Mouse (Mus musculus) heart, embryonic 14.5 days (tissue): Measurements from ENCODE around the gene Pabpc1l. TPM values are rescaled to one million over a fixed set of nuclear protein-coding genes. Genes with fewer than 3 reads are reported as not detected.

Experiments
- ATAC-seq: fragments of 200-750 bp; cut with Nextera tagmentation; 2 replicates; pipeline ENCODE4 v1.8.0; 2017; ENCODE audit warnings: low read depth, moderate TSS enrichment; ENCODE audit not compliant: insufficient number of reproducible peaks, insufficient read depth, low FRiP score
- H3K27ac ChIP-seq, 2 experiments: fragments of 200-500 bp in 1 of 2; fragments of 300-500 bp in 1 of 2; sonication (generic) in 1 of 2; replicated peaks in 1 of 2; 2 replicates each; pipeline ENCODE4 v1.5.1; 2012 to 2014; ENCODE audit warnings: low read depth in 2 of 2, low read length in 2 of 2, control low read depth in 1 of 2, mild to moderate bottlenecking in 1 of 2, mixed read lengths in 1 of 2; ENCODE audit not compliant: control insufficient read depth in 1 of 2, insufficient read depth in 1 of 2
- H3K27me3 ChIP-seq: fragments of 300-500 bp; sonication (generic); 2 replicates; pipeline ENCODE4 v1.6.1; 2014; ENCODE audit warnings: mild to moderate bottlenecking, low read length, control low read depth; ENCODE audit not compliant: control insufficient read depth, insufficient read depth
- H3K36me3 ChIP-seq: fragments of 300-500 bp; sonication (generic); 2 replicates; pipeline ENCODE4 v1.6.1; 2014; ENCODE audit warnings: mild to moderate bottlenecking, control low read depth, low read length, mixed read lengths; ENCODE audit not compliant: control insufficient read depth, insufficient read depth
- H3K4me1 ChIP-seq, 2 experiments: fragments of 200-500 bp in 1 of 2; fragments of 300-500 bp in 1 of 2; sonication (generic) in 1 of 2; 2 replicates each; pipeline ENCODE4 v1.6.1; 2012 to 2014; ENCODE audit warnings: low read length in 2 of 2, control low read depth in 1 of 2, mixed read lengths in 1 of 2; ENCODE audit not compliant: control insufficient read depth in 2 of 2, insufficient read depth in 2 of 2
- H3K4me2 ChIP-seq: fragments of 300-500 bp; sonication (generic); 2 replicates; pipeline ENCODE4 v1.6.1; 2014; ENCODE audit warnings: mild to moderate bottlenecking, low read length
- H3K4me3 ChIP-seq, 2 experiments: fragments of 200-500 bp in 1 of 2; fragments of 300-500 bp in 1 of 2; sonication (generic) in 1 of 2; 2 replicates each; pipeline ENCODE4 v1.5.1; 2012 to 2014; ENCODE audit warnings: low read length in 2 of 2, mild to moderate bottlenecking in 2 of 2, control low read depth in 1 of 2, low read depth in 1 of 2, moderate library complexity in 1 of 2; ENCODE audit not compliant: control insufficient read depth in 1 of 2, insufficient read depth in 1 of 2
- H3K9ac ChIP-seq: fragments of 300-500 bp; sonication (generic); 2 replicates; pipeline ENCODE4 v1.6.1; 2014; ENCODE audit warnings: mild to moderate bottlenecking, low read length
- H3K9me3 ChIP-seq: fragments of 300-500 bp; sonication (generic); 2 replicates; pipeline ENCODE4 v1.6.1; 2016; ENCODE audit warnings: low read length, control low read depth; ENCODE audit not compliant: control insufficient read depth
- WGBS: fragments of 180-500 bp; shearing (Covaris S2); extraction: QIAGEN DNeasy Blood & Tissue Kit; methylation state at CpG from one replicate; pipeline ENCODE4 v1.1.7; 2014; 5-methylcytosine and 5-hydroxymethylcytosine counted together
- polyA plus RNA-seq: library from polyadenylated mRNA; unstranded; fragments of >200 nt; fragmentation: Nextera tagmentation; extraction: Ambion mirVana; gene quantifications from 2 replicates; pipeline ENCODE4 v1.2.1, GENCODE M21; 2014

Pabpc1l gene
- polyA plus RNA-seq, 1 experiment from 2014 or later: 1.2 TPM

DNA sequence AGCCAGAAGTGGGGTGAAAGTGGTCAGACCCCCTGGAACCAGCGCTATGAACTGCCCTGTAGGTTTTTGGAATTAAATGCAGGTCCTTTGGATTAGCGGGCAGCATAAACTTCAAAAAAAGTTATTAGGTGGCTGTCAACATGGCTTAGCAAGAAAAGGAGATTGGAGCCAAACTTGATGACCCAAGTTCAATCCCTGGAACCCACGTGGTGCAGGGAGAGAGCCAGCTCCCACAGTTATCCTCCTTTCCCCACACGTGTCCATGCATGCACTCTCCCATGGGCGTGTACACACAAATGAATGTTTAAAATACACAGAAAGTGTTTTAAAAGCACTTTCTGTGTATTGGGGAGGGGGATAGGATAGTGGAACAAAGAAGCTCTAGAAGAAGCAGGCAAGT, 14.8 kb upstream of the Pabpc1l start:
- Histone ChIP-seq H3K4me1 (peaks cover 3 to 24% of the 10 kb centered on the region in 2 experiments), H3K9ac (no peak overlapping the region), H3K4me3 (no peak overlapping the region), H3K36me3 (peaks cover 43% of the 10 kb centered on the region), H3K4me2 (no peak overlapping the region), H3K27ac (no peak overlapping the region), H3K27me3 (no peaks in the 10 kb centered on the region), H3K9me3 (no peaks in the 10 kb centered on the region)
- no peak for ATAC-seq
- 84% methylated on average over 5 of the region's 5 CpGs for WGBS

DNA sequence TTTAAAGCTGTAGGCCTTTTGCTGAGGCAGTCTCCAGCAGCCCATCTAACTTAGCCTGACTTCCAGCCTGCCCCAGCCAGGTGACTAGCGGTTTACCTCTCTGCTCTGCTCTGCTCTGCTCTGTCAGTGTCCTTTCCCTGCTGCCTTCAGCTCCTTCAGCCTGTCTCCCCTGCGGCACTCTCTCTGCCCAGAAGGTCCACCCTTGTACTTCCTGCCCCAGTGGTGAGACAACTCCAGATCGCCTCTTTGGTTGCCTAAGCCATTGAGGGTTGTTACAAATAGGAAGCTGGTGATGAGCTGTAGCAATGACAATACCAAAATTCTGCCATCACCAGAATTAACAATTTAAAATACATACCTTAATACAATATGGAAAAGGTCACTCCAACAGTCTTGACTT, 14.3 kb upstream of the Pabpc1l start:
- Histone ChIP-seq H3K27ac (no peak overlapping the region), H3K9ac (no peak overlapping the region), H3K27me3 (no peaks in the 10 kb centered on the region), H3K4me3 (no peak overlapping the region), H3K36me3 (peaks cover 48% of the 10 kb centered on the region), H3K9me3 (no peaks in the 10 kb centered on the region), H3K4me1 (peaks cover 3 to 20% of the 10 kb centered on the region in 2 experiments), H3K4me2 (no peak overlapping the region)
- no peak for ATAC-seq
- WGBS: 82% methylated on average over 3 of the region's 3 CpGs

DNA sequence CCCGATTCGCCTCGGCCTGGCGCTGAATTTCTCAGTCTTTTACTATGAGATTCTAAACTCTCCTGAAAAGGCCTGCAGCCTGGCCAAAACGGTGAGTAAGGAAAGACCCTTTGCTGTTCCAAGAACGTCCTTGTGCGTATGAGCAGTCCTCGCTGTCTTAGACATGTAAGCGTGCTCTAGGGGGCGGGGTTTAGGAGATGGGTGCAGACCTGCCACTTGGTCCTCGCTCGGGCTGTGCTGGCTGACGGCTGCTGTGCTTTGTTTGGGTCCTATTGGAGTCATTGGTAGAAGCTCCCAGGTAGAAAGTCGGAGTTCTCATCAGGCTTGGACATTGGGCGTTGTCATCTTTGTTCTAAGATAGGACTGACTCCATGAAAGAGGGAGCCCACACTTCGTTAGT, 9.9 kb upstream of the Pabpc1l start:
- Histone ChIP-seq H3K9me3 (no peaks in the 10 kb centered on the region), H3K36me3 (peaks cover 88% of the 10 kb centered on the region), H3K4me3 (no peak overlapping the region), H3K4me1 (no peaks in the 10 kb centered on the region), H3K27me3 (no peaks in the 10 kb centered on the region), H3K4me2 (no peak overlapping the region), H3K9ac (no peak overlapping the region), H3K27ac (no peak overlapping the region)
- 90% methylated on average over 16 of the region's 16 CpGs for WGBS
- no peak for ATAC-seq

- 86% methylated on average over 3 of the region's 3 CpGs for WGBS
- peaks cover 61% of the 10 kb centered on the region for H3K36me3 ChIP-seq
- H3K27ac ChIP-seq: no peak overlapping the region
- H3K27me3 ChIP-seq: no peaks in the 10 kb centered on the region
- no peaks in the 10 kb centered on the region for H3K4me1 ChIP-seq
- no peaks in the 10 kb centered on the region for H3K9me3 ChIP-seq
- ATAC-seq: no peak
- H3K4me3 ChIP-seq: no peak overlapping the region
- H3K4me2 ChIP-seq: no peak overlapping the region
- no peak overlapping the region for H3K9ac ChIP-seq
Observed at GRCm38 (mm10) chr2:164018910-164019309, 6.3 kb upstream of the Pabpc1l start.

- Histone ChIP-seq H3K4me3 (no peak overlapping the region), H3K27ac (0 out of 4 replicates have a peak overlapping the region, but pooled peaks of 1 of the 2 experiments have one; percentile 5), H3K4me2 (no peak overlapping the region), H3K27me3 (no peaks in the 10 kb centered on the region), H3K9ac (no peak overlapping the region), H3K36me3 (peaks cover 50% of the 10 kb centered on the region), H3K9me3 (no peaks in the 10 kb centered on the region), H3K4me1 (no peaks in the 10 kb centered on the region)
- 70% methylated on average over 4 of the region's 4 CpGs for WGBS
- no peak for ATAC-seq
Observed at GRCm38 (mm10) chr2:164019943-164020342, 5.3 kb upstream of the Pabpc1l start.

DNA sequence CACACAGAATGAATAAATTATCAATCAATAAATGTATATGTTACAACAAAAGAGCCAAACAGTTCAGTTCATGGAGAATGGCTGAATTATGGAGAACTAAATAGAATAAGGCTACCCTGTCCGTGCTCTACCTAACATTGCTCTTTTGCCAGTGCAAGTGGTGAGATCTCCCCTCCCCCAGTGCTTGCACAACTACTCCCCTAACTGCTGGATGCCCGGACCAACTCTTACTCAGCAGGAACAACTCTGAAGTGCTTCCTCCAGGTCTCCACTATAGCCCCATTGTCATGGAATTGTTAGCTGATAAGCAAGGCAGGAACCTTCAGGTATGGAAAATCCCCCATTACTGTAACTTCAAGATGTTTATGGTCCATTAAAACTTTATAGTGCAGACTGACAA, 3.1 kb upstream of the Pabpc1l start:
- H3K9ac ChIP-seq: no peak overlapping the region
- no peaks in the 10 kb centered on the region for H3K27me3 ChIP-seq
- H3K4me2 ChIP-seq: no peak overlapping the region
- ATAC-seq: no peak
- H3K4me1 ChIP-seq: no peaks in the 10 kb centered on the region
- WGBS: 49% methylated on average over 2 of the region's 2 CpGs
- no peak overlapping the region for H3K4me3 ChIP-seq
- no peaks in the 10 kb centered on the region for H3K9me3 ChIP-seq
- peaks cover 29% of the 10 kb centered on the region for H3K36me3 ChIP-seq
- H3K27ac ChIP-seq: no peak overlapping the region

DNA sequence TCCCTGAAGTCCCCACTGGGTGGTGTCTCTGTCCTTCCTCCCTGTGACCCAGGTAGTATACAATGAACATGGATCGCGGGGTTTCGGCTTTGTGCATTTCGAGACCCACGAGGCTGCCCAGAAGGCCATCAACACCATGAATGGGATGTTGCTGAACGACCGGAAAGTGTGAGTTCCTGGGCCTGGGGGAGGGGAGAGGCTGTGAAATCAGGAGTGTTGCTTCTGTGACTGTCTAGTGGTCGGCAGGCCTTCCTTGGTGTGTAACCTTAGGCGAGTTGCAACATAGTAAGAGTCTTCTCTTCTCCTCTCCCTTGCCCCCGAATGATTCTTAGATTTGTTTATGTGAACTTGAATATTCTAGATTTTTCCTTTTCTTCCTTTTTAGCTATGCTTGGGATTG, 5.9 kb downstream of the Pabpc1l start:
- Histone ChIP-seq H3K36me3 (no peaks in the 10 kb centered on the region), H3K4me2 (no peak overlapping the region), H3K27ac (no peak overlapping the region), H3K4me1 (peaks cover 4 to 7% of the 10 kb centered on the region in 2 experiments; a peak in 3 of 4 replicates), H3K9me3 (peaks cover 4% of the 10 kb centered on the region; the same call in 1 of the 2 replicates), H3K9ac (no peak overlapping the region), H3K4me3 (no peak overlapping the region), H3K27me3 (no peaks in the 10 kb centered on the region)
- no peak for ATAC-seq
- WGBS: 67% methylated on average over 10 of the region's 10 CpGs

DNA sequence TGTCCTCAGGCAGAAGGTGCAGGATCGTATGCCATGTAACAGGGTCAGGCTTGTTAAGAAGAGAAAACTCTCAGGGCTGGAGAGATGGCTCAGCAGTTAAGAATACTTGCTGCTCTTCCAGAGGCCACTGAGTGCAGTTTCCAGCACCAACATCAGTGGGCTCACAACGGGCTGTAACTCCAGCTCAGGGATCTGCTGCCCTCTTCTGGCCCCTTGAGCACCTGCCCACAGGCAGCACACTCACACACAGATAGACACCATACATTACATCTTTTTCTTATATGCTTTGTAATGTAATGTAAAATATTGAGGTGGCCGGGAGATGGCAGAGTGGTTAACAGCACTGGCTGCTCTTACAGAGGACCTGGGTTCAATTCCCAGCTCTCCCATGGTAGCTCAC, 7.7 kb downstream of the Pabpc1l start:
- Histone ChIP-seq H3K4me3 (no peak overlapping the region), H3K27me3 (no peaks in the 10 kb centered on the region)

More for the DNA sequence above, 7.7 kb downstream of the Pabpc1l start:
- ATAC-seq: no peak
- Histone ChIP-seq H3K9ac (no peak overlapping the region), H3K36me3 (no peaks in the 10 kb centered on the region), H3K4me2 (no peak overlapping the region), H3K9me3 (peaks cover 4% of the 10 kb centered on the region; the same call in 1 of the 2 replicates), H3K27ac (no peak overlapping the region), H3K4me1 (peaks cover 7 to 8% of the 10 kb centered on the region in 2 experiments; a peak in 3 of 4 replicates)
- WGBS: 94% methylated on average over 3 of the region's 3 CpGs
